Mouse (Mus musculus): ENCODE measurements at regions not wholly inside any gene's neighbourhood (a gene's known extent, or its start where the extent isn't known, plus 50 kb on each side); places are given as distances from the start of the nearest gene placed in this dataset.
"Not testable (repeated sequence)": the region's sequence is repeated elsewhere in the genome, so short reads cannot be mapped to it uniquely, and the experiment has no call there.

DNA sequence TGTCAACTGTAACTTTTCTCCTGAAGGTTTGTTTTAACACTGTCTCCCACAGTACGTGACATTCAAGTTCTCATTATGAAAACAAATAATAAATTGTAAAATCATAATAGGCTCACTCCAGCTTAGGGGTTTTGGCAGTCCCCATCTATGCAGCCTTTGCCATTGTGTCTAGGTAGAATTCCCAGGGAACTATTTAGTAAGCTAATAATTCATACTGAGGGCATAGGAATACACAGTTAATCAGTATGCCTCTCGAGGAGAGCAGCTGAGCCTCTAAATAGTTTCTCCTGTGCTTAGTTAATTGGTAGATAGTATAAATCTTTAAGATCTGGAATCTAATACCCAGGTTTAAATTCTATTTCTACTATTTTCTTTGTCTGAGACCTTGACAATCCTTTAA, 191.7 kb downstream of the Tprg start:
- no peak for DNase-seq

DNA sequence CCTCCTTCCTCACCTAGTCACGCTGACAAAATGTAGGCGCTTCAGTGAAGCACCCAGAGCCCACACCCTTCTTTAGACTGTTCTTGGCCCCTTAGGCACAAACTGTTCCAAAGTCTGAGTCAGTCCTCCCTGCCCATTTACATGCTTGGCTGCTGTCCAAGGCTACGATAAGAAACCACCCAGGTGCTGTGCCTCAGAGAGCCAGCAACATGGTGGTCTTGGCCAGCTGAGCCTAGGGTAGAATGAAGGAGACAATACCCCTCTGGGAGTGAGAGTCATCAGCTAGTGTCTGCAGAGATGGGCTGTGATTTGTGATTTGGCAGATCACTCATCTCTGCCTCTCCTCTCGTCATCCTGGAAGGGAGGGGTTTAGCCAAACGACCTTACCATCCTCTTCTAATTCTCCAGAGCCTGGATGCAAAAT, 197.2 kb downstream of the Tprg start:
- no peak for DNase-seq

- DNase-seq, result no peak
Observed at GRCm38 (mm10) chr16:25485007-25485406, 198.4 kb downstream of the Tprg start.

GRCm38 (mm10) chr16:25486477-25487094, 197.0 kb upstream of the Trp63 start:
- no peak for DNase-seq

GRCm38 (mm10) chr16:25490847-25491246, 192.7 kb upstream of the Trp63 start:
- DNase-seq, result no peak

- DNase-seq, result no peak
Observed at GRCm38 (mm10) chr16:25494153-25494552, 189.4 kb upstream of the Trp63 start.

DNA sequence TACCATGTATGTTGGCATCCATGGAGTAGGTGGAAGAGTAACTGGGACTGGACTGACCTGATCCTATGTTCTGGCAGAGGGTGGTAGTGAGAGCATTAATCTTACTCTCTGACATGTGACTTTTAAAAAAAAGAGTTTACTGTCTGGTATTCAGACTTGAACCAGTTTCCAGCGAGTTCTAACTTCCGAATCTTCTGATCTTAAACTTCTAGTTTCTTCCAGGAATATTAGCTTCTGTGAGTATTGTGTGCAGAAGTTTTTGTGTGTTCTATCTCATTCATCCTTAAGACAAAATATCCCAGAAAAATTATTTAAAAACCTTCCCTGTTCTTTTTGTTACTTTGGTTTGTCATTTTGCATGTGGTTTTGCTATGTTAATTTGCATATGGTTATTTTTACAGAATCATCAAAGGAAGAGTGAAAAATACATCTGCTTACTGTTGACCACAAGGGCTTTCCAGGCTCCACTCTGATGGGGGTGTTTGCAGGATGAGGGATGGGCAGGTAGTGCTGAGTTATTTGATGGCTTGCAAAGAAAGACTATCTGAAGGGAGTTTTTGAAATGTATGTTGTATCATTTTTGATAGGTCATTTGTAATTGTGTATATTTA, 187.9 kb upstream of the Trp63 start:
- DNase-seq, result no peak

DNA sequence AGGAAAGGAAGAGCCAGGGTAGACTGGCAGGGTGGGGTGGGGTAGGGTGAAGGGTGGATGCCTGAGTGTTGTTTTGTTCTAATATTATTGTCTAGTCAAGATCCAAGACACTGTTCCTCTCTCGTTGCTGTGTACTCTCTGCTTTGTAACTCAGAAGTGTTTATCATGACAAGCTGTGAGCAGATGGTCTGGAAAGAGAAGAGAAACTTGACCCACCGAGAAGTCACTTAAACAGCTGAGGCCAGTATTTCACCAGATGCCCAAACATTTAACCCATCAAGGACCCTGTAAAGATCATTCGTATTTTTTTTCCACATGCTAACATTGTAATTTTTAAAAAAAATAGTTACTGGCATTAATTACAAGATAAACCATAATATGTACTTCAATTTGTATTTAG, 178.7 kb upstream of the Trp63 start:
- DNase-seq, result no peak

DNA sequence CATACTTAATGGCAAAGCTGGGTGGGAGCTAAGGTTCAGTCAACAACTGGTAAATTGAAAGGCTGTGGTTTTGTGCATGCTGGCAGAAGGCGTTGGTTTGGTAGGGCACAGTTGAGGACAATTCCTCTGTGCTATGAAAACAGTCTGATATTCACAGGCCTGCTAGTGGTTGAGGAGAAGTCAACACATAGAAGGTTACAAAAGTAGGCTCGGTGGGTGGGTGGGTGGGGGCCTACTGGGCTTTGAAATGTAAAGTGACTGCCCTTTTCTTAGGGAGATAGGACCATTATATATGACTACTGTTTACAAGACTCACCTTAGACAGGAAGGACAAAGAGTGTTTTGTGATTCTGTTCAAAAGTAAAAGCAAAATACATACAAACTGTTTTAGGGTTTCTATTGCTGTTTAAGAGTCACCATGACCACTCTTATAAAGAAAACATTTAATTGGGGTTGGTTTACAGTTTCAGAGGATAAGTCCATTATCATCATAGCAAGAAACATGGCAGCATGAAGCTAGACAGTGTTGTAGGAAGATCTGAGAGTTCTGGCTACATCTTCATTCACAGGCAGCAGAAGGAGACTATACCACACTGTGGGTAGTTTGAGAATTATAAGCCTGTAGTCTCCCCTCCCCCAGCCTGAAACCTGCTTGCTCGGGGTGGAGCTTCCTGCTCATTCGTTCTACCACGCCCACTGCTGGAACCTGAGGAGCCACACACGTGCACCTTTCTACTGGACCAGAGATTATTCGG, 166.3 kb upstream of the Trp63 start:
- DNase-seq, result no peak

- not testable (repeated sequence) for DNase-seq
Observed at GRCm38 (mm10) chr16:25523141-25523540, 160.4 kb upstream of the Trp63 start.

DNA sequence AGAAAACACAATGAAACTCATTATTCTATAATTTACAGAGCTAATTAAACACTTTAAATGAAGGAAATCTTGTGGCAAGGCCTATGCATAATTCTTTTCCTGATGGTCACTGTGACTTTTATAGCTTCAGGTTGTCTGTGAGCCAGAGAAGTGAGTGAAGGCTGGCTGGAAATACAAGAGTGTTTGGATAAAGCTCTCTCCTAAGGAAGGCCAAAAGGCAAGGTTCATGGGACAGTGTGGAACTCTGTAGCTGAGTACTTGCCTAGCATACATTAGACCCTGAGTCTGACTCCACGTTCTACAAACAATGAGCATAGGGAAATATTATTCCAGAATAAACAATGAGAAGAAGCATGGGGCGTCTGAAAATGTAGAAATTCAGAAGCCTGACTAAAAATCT, 159.9 kb upstream of the Trp63 start:
- no peak for DNase-seq

DNA sequence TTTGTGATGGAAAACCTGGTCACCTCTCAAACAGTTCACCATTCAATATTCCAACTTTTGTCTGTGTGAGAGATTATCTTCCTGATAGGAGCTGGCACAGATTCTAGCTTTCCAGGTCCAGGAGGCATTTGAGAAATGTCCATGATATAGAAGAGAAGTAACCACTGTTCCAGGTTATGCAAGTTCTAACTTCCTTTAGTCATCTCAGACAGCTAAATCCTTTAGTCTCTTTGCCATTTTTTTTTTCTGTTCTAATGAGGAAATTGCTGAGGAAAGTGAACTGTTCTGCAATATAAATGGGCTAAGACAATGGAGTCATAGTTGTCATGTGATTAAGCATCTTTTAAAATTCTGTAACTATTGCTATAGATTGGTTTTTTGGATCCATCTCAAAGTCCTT, 155.7 kb upstream of the Trp63 start:
- DNase-seq, result no peak

- DNase-seq, result no peak
Observed at GRCm38 (mm10) chr16:25528313-25528712, 155.2 kb upstream of the Trp63 start.

DNA sequence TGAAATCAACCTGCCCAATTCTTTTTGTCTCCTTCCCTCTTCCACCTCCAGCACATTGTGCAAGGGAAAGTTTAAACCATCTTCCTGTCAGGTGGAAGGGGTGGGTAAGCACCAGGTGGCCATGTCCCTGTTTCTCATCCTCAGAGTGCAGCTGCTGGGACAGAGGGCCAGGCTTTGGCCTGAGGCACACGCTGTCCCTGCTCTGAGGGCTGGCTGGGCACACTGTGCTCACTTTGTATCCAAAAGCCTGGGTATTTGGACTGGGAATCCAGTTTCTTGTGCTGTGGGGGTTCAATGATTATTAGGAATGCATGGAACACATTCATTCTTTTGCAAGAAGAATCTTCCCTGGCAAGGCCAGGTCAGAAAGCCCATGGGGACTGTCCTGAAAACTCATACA, 153.9 kb upstream of the Trp63 start:
- DNase-seq, result peak; percentile 3 to 4

DNA sequence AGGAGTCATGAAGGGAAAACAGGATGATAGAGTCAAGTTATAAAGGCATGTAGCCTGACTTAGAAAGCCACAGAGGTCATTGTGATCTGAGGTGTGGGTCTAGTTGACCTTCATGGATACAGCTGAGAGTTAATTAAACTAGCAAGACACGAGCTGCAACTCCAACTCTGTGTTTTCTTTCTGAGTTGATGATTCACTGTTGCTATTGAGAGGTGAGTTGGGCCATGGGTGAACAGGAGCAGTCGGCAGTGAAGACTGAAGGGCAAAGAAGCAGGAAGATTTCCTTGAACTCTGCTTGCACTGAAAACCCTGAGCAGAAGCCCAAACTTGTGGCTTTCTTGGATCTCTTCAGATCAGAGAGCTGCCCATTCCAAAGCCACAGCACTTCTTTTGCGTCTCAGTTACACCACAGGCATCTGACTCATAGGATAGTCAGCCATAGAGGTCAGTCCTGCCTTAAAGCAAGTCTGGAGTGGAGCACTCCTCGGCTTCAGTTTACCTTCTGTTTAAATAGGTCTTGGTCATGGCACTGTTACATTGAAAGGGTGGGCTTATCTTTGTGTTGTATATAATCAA, 151.7 kb upstream of the Trp63 start:
- DNase-seq, result no peak

DNA sequence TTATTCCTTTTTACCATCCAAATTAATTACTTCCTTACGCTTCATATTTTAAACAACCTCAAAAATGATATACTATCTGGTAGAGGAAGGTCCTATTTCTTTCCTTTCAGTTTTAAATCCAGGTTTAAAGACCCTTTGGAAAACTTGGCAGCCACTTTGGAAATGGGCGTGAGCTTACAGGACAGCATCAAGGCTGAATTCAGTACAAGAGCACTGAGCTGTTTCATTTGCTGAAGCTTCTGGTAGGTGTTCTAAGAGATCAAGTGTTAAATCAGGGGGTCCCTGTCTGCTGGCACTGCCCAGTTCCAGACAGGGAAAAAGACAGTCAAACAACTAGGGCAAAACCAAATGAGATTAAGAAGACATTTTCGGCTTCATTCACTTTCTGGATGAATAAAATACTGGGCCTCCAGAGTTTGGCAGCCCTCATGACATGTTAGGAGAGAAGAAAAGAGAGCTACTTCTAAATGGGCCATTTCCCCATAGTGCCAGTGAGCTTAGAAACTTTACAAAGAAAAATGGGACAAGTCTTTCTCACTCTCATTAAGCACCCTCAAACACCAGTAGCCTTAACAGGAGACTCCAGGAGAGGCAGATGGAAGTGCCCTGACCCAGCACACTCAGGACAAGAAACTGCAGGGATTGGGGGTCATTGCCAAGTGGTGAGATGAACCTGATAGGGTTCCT, 150.9 kb upstream of the Trp63 start:
- no peak for DNase-seq

DNA sequence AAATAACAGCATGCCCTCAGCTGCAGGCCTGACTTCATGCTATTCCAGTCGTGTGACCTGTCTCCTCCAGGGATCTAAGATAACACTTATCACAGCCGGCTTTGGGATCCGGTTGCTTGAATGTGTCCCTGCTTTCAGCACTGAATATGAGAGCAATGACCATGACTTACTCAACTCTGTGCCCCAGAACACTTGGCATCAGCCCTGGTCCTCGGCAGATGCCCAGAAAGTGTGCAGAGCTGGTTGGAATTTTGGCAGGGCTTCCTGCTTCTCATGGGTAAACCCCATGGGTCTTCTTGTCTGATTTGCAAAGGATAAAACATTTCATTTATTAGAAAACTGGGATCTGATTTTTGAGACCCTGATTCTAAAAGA, 150.4 kb upstream of the Trp63 start:
- DNase-seq, result peak; percentile 37 to 40

- DNase-seq, result no peak
Observed at GRCm38 (mm10) chr16:25536550-25536949, 147.0 kb upstream of the Trp63 start.

DNA sequence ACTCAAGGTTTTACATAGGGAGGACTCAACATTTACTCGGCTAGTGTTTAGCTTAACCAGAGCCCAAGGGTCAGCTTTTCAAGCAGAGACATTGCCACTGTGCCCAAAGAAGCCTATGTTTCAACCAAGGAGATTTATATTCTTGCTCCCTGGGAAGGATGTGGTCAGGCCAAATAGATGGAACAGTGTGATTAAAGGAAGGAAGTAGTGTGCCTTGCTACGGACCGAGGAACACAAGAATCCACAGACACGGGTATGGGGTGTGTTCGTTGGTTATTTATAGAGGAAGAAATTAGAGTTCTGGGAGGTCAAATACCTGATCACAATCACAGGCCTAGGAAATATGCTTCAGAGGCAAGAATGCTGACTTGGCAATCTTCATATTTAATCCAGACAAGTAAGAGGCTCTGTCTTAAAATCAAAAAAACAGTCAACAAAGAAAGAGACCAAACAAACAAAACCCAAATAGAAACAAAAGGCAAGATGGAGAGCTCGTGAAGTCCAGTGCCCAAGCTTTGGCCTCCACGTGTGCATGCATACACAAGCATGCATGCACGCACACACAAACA, 133.9 kb upstream of the Trp63 start:
- no peak for DNase-seq

DNA sequence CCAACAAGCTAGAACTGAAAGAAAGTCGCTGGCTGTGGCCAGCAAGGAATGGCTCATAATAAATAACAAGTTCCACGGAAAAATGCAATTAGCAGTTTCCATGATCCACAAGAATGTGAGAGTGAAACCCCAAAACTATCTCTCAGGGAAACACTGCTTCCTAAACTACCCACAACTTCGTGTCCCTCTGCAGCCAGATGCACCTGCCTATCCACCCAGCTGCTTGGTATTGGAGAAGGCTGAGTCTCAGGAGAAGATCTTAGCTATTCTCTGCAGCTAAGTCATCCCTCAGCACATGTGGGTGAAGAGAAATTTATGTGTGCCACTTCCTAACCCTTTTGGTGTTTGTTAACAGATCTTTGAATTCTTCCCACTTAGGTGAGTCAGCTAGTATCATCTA, 126.4 kb upstream of the Trp63 start:
- DNase-seq, result no peak

- no peak for DNase-seq
Observed at GRCm38 (mm10) chr16:25580216-25580615, 103.3 kb upstream of the Trp63 start.

GRCm38 (mm10) chr16:25584337-25585069, 99.1 kb upstream of the Trp63 start:
- DNase-seq, result no peak

Data from cerebellum, postnatal 36 days (tissue).